8 mouse cellular contexts compared by ENCODE assay signal in genomic region chr7:92740411-92741115, GRCm38 (mm10). TPM values are rescaled to one million over a fixed set of nuclear protein-coding genes. Genes with fewer than 3 reads are reported as not detected.
DNase-seq lines count a peak whose midpoint lies in the region; ATAC-seq and TF ChIP-seq lines count a peak whose summit lies in the region.

No protein-coding gene starts in this region.

- peak overlapping the region; percentile 71 for H3K4me2 ChIP-seq in embryonic facial prominence, embryonic 12.5 days (replicated peaks)
- H3K4me2 ChIP-seq in intestine, embryonic 14.5 days (ENCODE audit: low read length), result peak overlapping the region; percentile 74
- peak overlapping the region; percentile 87 for H3K4me2 ChIP-seq in myocyte (ENCODE audit: low read depth)

- DNase-seq in ovary, postnatal 10 days (ENCODE audit: low spot score), result peak; percentile 12
- no peak for DNase-seq in ovary, adult 18-20 months (ENCODE audit: low spot score)
- no peak for DNase-seq in intestine, embryonic 14.5 days (ENCODE audit: low spot score)
- DNase-seq in adrenal gland, postnatal 14 days, result no peak
- no peak for DNase-seq in gastrocnemius, postnatal 4 days (ENCODE audit: low spot score in 2 of 2)
- DNase-seq in layer of hippocampus, adult 18-20 months (ENCODE audit: low spot score in 2 of 2), result no peak

- TF ChIP-seq POLR2A in myocyte (IDR thresholded peaks at IDR 0.05; ENCODE audit: insufficient read length, low read depth), result no peak

- peaks cover 30% of the 10 kb centered on the region for H3K79me2 ChIP-seq in myocyte (ENCODE audit: control insufficient read depth, insufficient read depth)

- peak overlapping the region; percentile 96 for H3K27ac ChIP-seq in embryonic facial prominence, embryonic 12.5 days
- H3K27ac ChIP-seq in intestine, embryonic 14.5 days (ENCODE audit: low read depth), result peak overlapping the region; percentile 89

- H3K36me3 ChIP-seq in embryonic facial prominence, embryonic 12.5 days, result peaks cover 12% of the 10 kb centered on the region; the same call in 1 of the 2 replicates
- H3K36me3 ChIP-seq in intestine, embryonic 14.5 days (ENCODE audit: control insufficient read depth, insufficient read depth, low read length), result peaks cover 35% of the 10 kb centered on the region
- H3K36me3 ChIP-seq in myocyte (ENCODE audit: control insufficient read depth, insufficient read depth), result peaks cover 11% of the 10 kb centered on the region

- no peaks in the 10 kb centered on the region for H3K27me3 ChIP-seq in embryonic facial prominence, embryonic 12.5 days
- no peaks in the 10 kb centered on the region for H3K27me3 ChIP-seq in intestine, embryonic 14.5 days (replicated peaks; ENCODE audit: control insufficient read depth, insufficient read depth, low read length)
- H3K27me3 ChIP-seq in myocyte (ENCODE audit: control insufficient read depth, insufficient read depth, insufficient read length), result no peaks in the 10 kb centered on the region

- ATAC-seq in embryonic facial prominence, embryonic 12.5 days (ENCODE audit: insufficient number of reproducible peaks, insufficient read depth, low FRiP score, low TSS enrichment), result no peak
- ATAC-seq in intestine, embryonic 14.5 days (replicated peaks; ENCODE audit: low FRiP score, low TSS enrichment, low read depth), result no peak

- H3K4me1 ChIP-seq in embryonic facial prominence, embryonic 12.5 days, result peaks cover 26% of the 10 kb centered on the region
- H3K4me1 ChIP-seq in intestine, embryonic 14.5 days (replicated peaks; ENCODE audit: control insufficient read depth, insufficient read depth, low read length), result peaks cover 23% of the 10 kb centered on the region

- peak overlapping the region; percentile 92 for H3K9ac ChIP-seq in embryonic facial prominence, embryonic 12.5 days
- H3K9ac ChIP-seq in intestine, embryonic 14.5 days (ENCODE audit: low read length), result peak overlapping the region; percentile 97

- peak overlapping the region; percentile 87 for H3ac ChIP-seq in myocyte (ENCODE audit: control insufficient read depth, insufficient read length)

- no peaks in the 10 kb centered on the region for H3K9me3 ChIP-seq in embryonic facial prominence, embryonic 12.5 days
- no peaks in the 10 kb centered on the region for H3K9me3 ChIP-seq in intestine, embryonic 14.5 days (ENCODE audit: control insufficient read depth, low read length)

- H3K4me3 ChIP-seq in embryonic facial prominence, embryonic 12.5 days, result peak overlapping the region; percentile 76
- peak overlapping the region; percentile 91 for H3K4me3 ChIP-seq in intestine, embryonic 14.5 days (ENCODE audit: low read depth, low read length)
- H3K4me3 ChIP-seq in myocyte, result peak overlapping the region; percentile 92

- 3% methylated on average over 23 of the region's 23 CpGs for WGBS in embryonic facial prominence, embryonic 12.5 days
- WGBS in intestine, embryonic 14.5 days, result 3% methylated on average over 23 of the region's 23 CpGs

TF ChIP-seq in myocyte, 11 proteins besides CTCF, POLR2A, EP300 and RAD21:
- TF ChIP-seq REST (IDR thresholded peaks at IDR 0.05; ENCODE audit: insufficient read depth, insufficient read length), result no peak
- no peak for TF ChIP-seq SRF (IDR thresholded peaks at IDR 0.05; ENCODE audit: control insufficient read depth, insufficient read length, low read depth)
- no peak for TF ChIP-seq POLR2AphosphoS2 (IDR thresholded peaks at IDR 0.05; ENCODE audit: insufficient read length, low read depth)
- no peak for TF ChIP-seq MYOD1 (IDR thresholded peaks at IDR 0.05; ENCODE audit: control insufficient read depth in 1 of 3, insufficient read length in 2 of 3, low read depth in 2 of 3)
- no peak for TF ChIP-seq MYOG (IDR thresholded peaks at IDR 0.05; ENCODE audit: control insufficient read depth in 1 of 3, insufficient read depth in 1 of 3, insufficient read length in 2 of 3, low read depth in 2 of 3)
- TF ChIP-seq CEBPB (IDR thresholded peaks at IDR 0.05; ENCODE audit: insufficient read depth, poor library complexity, severe bottlenecking), result no peak

RNA-seq across cellular contexts. Expression of gene Rab30, which starts 0.8 kb away (rescaled TPM):
- polyA plus RNA-seq in embryonic facial prominence, embryonic 12.5 days (2016; fragmentation: Nextera tagmentation; extraction: Ambion mirVana), result 21.8 and 22.0 TPM in 2 replicates
- polyA plus RNA-seq in intestine, embryonic 14.5 days (2014; fragmentation: Nextera tagmentation; extraction: Ambion mirVana), result 19.1 and 23.4 TPM in 2 replicates
- polyA plus RNA-seq in myocyte (2012; fragmentation: generic; extraction: Trizol), result 2.7 TPM
- total RNA-seq in adrenal gland, postnatal 14 days (2021), result 6.4 and 6.8 TPM in 2 replicates
- total RNA-seq in gastrocnemius, postnatal 4 days (2021), result 10 to 100 TPM; 10.0 to 12.8 TPM
- total RNA-seq in layer of hippocampus, adult 18-20 months (2021), result 10 to 100 TPM; 39.3 to 41.5 TPM
